Mouse (Mus musculus) kidney, adult 18-20 months (tissue): Measurements from ENCODE around the gene Borcs6.

Experiments
- DNase-seq: peaks from one replicate; pipeline ENCODE4 v3.0.0; 2021

Gene Borcs6

DNA sequence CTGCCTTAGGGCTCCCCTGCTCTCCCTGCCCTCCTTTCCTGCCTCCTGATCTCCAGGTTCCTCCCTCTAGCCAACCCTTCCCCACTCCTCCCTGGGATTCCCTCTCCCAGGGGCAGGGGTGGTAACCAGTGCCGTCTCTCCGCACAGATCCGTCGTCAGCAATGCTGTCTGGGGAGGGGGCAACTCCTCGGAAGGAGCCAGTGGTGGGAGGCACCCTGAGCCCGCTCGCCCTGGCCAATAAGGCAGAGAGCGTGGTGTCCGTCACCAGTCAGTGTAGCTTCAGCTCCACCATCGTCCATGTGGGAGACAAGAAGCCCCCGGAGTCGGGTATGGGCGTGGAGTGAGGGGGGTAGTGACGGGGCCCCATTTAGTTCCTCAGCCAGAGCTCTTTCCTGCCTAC is 45.0 kb downstream of the Borcs6 start:
- DNase-seq = no peak

DNA sequence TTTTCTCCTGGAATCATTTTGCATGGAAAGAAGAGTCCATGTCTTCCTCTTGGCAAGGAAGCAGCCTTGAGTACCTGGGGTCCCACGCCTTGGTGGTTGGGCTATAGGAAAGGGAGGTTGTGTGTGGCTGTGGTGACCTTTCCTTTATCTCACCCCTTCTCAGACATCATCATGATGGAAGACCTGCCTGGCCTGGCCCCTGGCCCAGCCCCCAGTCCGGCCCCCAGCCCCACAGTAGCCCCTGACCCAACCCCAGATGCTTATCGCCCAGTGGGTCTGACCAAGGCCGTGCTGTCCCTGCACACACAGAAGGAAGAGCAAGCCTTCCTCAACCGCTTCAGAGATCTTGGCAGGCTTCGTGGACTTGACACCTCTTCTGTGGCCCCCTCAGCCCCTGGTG is 45.7 kb downstream of the Borcs6 start:
- DNase-seq = no peak

DNA sequence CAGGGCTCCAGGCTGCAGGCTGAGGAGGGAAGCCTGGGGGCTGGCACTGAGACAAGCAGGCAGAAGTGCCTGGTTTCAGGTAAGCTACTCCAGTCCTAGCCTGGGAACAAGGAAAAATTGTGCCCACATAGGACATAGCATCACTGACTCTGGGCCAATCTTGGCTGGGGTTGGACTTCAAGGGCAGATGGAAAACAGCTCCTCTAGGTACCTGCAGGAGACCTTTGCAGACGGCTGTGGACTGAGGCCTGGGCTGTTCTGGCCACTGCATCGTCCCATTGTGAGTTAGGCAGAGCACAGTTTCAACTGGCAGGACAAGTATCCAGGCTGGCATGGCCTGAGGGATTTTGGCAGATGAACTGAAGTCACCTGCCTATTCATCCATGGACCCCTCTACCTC is 46.3 kb downstream of the Borcs6 start:
- DNase-seq = no peak

DNA sequence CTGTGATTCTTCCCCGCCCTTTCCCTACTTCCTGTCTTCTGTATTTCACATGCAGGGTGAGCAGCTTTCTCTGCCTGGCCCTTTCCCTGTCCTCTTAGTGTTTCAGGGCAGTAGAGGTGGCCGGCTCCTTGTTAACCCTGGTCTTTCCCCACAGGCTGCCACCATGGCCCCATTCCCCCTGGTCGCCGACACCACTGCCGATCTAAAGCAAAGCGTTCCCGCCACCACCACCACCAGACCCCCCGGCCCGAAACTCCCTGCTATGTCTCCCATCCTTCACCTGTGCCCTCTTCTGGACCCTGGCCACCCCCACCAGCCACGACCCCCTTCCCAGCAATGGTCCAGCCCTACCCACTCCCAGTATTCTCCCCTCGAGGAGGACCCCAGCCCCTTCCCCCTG is 46.8 kb downstream of the Borcs6 start:
- DNase-seq = no peak

DNA sequence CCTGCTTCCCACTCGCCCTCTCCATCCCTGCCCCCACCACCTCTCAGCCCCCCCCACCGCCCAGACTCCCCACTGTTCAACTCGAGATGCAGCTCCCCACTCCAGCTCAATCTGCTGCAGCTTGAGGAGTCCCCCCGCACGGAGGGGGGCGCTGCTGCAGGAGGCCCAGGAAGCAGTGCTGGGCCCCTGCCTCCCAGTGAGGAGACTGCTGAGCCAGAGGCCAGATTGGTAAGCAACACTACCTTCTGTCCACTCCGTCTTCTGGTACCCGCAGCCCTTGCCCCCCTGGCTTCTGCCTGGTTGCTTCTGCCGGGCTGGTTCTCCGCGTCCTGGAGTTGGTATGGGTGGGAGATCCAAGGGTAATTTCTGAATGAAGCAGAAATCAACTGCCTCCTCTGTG is 47.3 kb downstream of the Borcs6 start:
- DNase-seq = no peak

DNA sequence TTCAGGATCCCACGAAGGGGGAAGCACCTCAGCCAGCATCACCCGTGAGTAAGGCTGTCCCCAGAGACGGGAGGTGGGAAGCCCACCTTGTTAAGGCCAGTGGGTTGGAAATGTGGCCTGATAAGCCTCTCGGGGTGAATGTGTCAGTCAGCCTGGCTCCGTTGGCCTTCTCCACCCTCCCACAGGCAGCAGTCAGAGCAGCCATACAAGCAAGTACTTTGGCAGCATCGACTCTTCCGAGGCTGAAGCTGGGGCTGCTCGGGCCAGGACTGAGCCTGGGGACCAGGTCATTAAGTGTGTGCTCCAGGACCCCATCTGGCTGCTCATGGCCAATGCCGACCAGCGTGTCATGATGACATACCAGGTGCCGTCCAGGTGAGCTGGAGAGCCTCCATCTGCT is 48.2 kb downstream of the Borcs6 start:
- DNase-seq = no peak

DNA sequence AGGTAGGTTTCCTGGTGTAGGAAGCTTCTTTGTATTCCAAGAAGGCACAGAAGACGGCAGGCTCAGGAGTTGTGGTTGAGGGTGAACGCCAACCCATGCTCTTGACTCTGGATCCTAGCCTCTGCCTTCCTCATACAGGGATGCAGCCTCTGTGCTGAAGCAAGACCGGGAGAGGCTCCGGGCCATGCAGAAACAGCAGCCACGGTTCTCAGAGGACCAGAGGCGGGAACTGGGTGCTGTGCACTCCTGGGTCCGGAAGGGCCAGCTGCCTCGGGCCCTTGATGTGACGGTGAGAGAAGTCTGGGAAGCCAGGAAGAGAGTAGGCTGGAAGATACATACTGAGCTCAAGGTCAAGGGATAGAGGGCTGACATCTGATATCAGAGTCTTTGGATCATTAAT is 48.7 kb downstream of the Borcs6 start:
- DNase-seq = no peak

DNA sequence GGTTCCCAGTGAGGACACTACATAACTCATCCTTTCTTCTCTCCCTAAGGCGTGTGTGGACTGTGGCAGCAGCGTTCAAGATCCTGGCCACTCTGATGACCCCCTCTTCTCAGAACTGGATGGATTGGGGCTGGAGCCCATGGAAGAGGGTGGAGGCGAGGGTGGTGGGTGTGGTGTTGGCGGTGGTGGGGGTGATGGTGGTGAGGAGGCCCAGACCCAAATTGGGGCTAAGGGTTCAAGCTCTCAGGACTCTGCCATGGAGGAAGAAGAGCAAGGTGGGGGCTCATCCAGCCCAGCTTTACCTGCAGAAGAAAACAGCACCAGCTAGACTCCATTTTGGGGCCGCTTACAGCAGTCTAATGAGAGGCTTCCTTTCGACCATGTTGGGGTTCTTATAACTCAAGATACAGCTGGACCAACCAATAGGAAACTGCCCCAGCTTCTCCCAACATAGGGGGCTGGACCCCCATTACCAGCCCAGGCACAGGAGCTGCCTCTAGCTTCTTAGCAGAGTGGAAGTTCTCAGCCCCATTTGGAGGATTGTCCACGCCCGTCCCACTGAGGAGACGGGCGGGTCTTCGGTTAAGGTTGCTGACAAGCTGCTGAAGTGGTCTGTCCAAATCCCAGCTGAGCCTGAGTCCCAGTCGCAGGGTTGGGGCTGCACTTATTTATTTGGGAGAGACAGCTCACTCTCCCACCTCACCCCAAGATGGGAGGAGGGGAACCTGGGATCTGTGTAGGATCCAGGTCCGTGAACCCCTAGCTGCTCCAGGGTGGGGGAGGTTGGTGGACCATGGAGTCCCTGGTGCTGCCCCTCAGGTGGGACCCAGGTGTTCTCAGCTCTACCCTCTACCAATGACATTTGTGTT is 49.7 kb downstream of the Borcs6 start:
- DNase-seq = no peak

DNA sequence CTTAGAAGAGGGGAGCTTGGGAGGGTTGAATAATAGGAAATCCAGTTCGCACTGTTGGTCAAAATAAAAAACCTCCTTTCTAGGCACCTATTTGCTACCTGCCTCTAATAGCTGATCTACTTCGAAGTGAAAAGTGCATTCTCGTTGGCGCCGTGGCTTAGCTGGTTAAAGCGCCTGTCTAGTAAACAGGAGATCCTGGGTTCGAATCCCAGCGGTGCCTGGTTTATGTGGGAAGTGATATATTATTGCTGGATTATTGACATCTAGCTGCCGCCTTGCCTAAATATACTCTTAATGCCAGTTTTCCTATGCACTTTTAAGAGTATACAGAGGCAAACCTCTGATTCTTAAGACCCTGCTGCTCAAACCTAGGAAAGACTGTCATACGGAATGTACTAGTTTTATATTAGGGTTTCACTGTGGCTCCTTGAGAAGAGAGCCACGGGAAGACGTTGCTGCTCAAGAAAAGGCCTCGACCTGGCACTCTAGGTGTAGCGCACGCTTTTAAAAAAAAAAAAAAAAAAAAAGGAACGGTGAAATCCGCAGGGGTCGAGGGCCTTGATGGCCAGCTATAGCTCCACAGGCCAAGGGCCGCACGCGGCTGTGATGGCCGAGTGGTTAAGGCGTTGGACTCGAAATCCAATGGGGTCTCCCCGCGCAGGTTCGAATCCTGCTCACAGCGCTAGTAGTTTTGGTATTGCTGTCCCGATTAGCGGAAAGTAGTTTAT is 51.0 kb downstream of the Borcs6 start:
- peak; percentile 94 for DNase-seq
